Mouse (Mus musculus) forebrain, embryonic 10.5 days (tissue): ENCODE data around the gene Pepd. TPM values are rescaled to one million over a fixed set of nuclear protein-coding genes. Genes with fewer than 3 reads are reported as not detected.

ENCODE experiments used
- DNase-seq: peaks from one replicate; pipeline ENCODE4 v3.0.0-alpha.2; 2017; ENCODE audit warnings: low spot score; ENCODE audit errors: extremely low spot score
- H3K27ac ChIP-seq: fragments of 300-500 bp; sonication (generic); 2 replicates; pipeline ENCODE4 v1.5.1; 2016; ENCODE audit warnings: mild to moderate bottlenecking
- H3K27me3 ChIP-seq: fragments of 300-500 bp; sonication (generic); 2 replicates; pipeline ENCODE4 v1.6.1; 2016; ENCODE audit warnings: mild to moderate bottlenecking; ENCODE audit not compliant: poor library complexity, severe bottlenecking
- H3K36me3 ChIP-seq: fragments of 300-500 bp; sonication (generic); replicated peaks from 2 replicates; pipeline ENCODE4 v1.6.1; 2016; ENCODE audit warnings: mild to moderate bottlenecking, moderate library complexity
- H3K4me1 ChIP-seq: fragments of 300-500 bp; sonication (generic); 2 replicates; pipeline ENCODE4 v1.6.1; 2016
- H3K4me3 ChIP-seq: fragments of 300-500 bp; sonication (generic); 2 replicates; pipeline ENCODE4 v1.5.1; 2016; ENCODE audit warnings: mild to moderate bottlenecking, moderate library complexity
- H3K9me3 ChIP-seq: fragments of 300-500 bp; sonication (generic); 2 replicates; pipeline ENCODE4 v1.6.1; 2016; ENCODE audit warnings: mild to moderate bottlenecking, moderate library complexity
- WGBS: fragments of 180-500 bp; shearing (Covaris S2); methylation state at CpG from one replicate; pipeline ENCODE4 v1.1.7; 2016; 5-methylcytosine and 5-hydroxymethylcytosine counted together
- polyA plus RNA-seq: library from polyadenylated mRNA; unstranded; fragments of >200 nt; fragmentation: Nextera tagmentation; extraction: Ambion mirVana; gene quantifications from 2 replicates; pipeline ENCODE4 v1.2.1, GENCODE M21; 2016

The Pepd gene
- polyA plus RNA-seq, 1 experiment from 2014 or later, result 78.5 TPM

DNA sequence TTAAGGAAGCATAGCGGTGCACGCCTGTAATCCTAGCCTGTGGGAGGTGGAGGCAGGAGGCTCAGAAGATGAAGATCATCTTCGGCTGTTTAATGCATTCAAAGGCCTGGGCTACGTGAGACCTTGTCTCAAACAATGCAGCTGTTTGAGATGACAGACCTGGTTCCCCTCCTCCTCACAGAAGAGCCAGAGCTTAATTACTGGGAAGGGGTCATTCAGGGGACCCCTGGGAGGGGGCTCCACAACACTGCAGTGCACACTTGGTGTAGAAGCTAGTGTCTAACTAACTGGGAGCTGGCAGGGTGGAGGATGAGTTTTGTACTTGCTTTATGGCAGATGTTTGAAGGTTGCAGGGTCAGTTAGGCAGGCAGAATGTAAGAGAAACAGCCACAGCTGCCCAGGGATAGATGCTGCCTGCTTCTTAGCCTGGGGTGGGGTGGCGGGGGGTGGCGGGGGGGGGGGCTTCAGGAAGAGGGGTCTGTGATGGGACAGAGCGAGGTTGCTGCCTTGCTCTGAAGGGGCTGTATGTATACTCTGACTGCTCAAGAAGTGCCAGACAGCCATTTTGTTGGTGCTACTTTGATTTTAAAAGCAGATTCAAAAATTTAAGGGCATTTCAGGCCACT lies 26.6 kb downstream of the Pepd start:
- DNase-seq, result no peak
- Histone ChIP-seq H3K36me3 (peaks cover 49% of the 10 kb centered on the region), H3K9me3 (peaks cover 10% of the 10 kb centered on the region), H3K4me3 (peak overlapping the region; percentile 20; the same call in 1 of the 2 replicates), H3K27me3 (no peaks in the 10 kb centered on the region), H3K4me1 (peaks cover 37% of the 10 kb centered on the region), H3K27ac (peak overlapping the region; percentile 90)
- WGBS, result 14% methylated on average over 7 of the region's 7 CpGs

DNA sequence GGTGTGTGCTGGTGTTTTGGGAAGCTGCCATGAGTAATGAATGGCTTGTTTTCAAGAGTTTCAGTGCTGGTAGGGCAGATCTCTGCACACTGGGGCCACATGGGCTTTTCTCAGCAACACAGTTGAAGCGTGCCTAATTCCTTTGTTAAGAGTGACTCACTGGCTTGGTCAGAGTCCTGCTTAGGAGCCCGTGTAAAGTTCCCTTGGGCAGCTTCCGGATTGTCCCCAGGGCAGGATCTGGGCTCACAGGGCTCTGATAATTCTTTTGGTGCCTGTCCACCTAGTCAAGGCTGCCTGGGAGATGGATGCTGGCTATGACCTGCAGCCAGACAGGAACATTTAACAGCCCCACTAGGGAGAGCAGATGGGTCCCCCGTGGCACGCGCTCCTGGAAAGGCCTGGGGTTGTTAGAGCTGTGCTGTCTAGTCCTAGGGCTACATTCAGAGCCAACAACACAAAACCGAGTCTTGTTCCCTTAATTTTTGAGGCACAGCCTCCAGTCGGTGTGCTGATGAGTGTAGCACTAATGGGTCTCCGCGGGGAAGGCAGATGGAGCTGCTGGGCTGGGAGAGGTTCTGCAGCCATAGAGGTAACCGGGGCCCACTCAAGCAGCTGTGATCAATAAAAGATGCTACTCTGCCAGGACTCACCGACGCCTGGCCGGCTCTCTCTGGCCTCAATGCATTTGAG lies 27.2 kb downstream of the Pepd start:
- DNase-seq, result peak; percentile 64
- peak overlapping the region; percentile 90 for H3K27ac ChIP-seq
- H3K4me1 ChIP-seq, result peaks cover 37% of the 10 kb centered on the region
- no peaks in the 10 kb centered on the region for H3K27me3 ChIP-seq
- WGBS, result 23% methylated on average over 14 of the region's 14 CpGs
- H3K4me3 ChIP-seq, result peak overlapping the region; percentile 20; the same call in 1 of the 2 replicates
- peaks cover 10% of the 10 kb centered on the region for H3K9me3 ChIP-seq
- H3K36me3 ChIP-seq, result peaks cover 46% of the 10 kb centered on the region

DNA sequence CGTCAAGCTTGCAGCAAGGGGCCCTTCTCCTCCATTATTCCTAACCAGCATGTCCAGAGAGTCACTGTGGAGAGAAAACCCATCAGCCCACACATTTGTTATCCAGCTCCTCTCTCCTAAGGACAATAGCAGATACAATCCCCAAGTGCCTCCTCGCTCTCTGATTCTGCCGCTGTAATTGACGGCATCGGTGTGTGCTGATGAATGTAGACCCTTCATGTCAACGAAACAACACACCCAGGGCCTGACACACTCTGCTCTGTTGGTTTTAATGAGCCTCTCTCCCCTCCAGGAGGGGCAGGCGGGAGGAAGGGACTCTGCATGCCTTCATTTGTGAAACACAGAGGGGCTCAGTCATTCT lies 27.8 kb downstream of the Pepd start:
- H3K9me3 ChIP-seq, result peaks cover 10% of the 10 kb centered on the region
- H3K4me3 ChIP-seq, result peak overlapping the region; percentile 20; the same call in 1 of the 2 replicates
- H3K27ac ChIP-seq, result peak overlapping the region; percentile 90
- peak; percentile 53 for DNase-seq
- H3K4me1 ChIP-seq, result peaks cover 37% of the 10 kb centered on the region
- H3K27me3 ChIP-seq, result no peaks in the 10 kb centered on the region
- WGBS, result 20% methylated on average over 7 of the region's 7 CpGs
- peaks cover 44% of the 10 kb centered on the region for H3K36me3 ChIP-seq

DNA sequence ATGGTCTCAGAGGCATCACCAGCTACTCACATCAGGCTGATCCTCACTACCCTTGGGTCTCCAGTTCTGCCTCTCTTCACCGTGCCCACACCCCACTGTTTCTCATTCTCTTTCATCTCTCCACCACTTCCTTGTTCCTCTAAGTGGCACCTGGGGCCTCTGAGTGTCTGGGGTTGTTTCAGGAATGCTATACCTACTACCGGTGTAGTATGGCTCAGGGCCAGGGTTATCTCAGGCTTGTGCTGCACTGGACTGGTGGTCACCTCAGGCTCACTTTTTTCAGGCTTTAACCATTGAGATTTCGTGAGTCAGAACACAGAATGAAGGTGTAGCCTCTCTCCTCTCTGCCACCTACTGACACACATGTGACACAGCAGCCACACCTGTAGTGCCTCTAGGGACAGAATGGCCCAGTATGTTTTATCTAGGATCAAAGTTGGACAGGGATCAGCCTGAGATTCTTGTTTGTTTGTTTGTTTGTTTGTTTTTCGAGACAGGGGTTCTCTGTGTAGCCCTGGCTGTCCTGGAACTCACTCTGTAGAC lies 31.5 kb downstream of the Pepd start:
- peaks cover 31% of the 10 kb centered on the region for H3K36me3 ChIP-seq
- H3K4me1 ChIP-seq, result peaks cover 31% of the 10 kb centered on the region

DNA sequence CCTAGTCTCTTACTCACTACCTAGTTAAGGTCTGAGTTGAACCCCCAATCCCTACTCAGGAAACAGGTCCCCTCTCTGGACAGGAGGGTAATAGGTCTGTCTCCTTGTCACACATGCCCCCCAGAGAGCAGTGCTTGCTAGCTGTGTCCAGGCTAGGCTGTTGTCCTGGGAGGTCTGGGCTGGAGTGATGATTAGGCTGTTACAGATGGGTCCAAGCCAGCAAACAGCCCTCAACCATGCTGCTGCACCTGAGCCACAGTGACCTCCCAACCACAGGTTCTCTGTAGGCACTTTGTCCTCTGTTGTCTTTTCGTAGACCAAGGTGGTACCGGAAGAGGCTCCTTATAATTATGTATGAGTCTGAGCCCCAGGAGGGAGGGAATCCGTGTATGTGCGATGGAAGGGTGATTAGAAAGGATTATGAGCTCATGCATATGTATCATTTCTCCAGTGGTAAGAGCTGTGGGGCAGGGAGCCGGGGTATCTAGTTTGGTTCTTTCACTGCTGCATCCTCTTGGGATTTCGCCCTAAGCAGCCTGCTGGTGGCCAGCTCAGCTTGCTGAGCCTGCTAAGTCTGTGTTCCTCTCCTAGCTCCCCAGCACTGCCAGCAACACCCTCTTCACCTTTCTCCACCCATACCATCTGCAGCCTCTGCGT lies 34.2 kb downstream of the Pepd start:
- peaks cover 8% of the 10 kb centered on the region; the same call in 1 of the 2 replicates for H3K4me1 ChIP-seq
- H3K36me3 ChIP-seq, result peaks cover 31% of the 10 kb centered on the region
- WGBS, result 76% methylated on average over 7 of the region's 7 CpGs
- no peak overlapping the region for H3K4me3 ChIP-seq
- H3K27ac ChIP-seq, result peak overlapping the region; percentile 66; the same call in 1 of the 2 replicates
- no peaks in the 10 kb centered on the region for H3K27me3 ChIP-seq
- H3K9me3 ChIP-seq, result no peaks in the 10 kb centered on the region
- no peak for DNase-seq

More for the DNA sequence above, 31.5 kb downstream of the Pepd start:
- no peak for DNase-seq
- no peaks in the 10 kb centered on the region for H3K9me3 ChIP-seq
- H3K4me3 ChIP-seq, result no peak overlapping the region
- H3K27ac ChIP-seq, result no peak overlapping the region
- WGBS, result 77% methylated on average over 4 of the region's 4 CpGs
- H3K27me3 ChIP-seq, result no peaks in the 10 kb centered on the region

DNA sequence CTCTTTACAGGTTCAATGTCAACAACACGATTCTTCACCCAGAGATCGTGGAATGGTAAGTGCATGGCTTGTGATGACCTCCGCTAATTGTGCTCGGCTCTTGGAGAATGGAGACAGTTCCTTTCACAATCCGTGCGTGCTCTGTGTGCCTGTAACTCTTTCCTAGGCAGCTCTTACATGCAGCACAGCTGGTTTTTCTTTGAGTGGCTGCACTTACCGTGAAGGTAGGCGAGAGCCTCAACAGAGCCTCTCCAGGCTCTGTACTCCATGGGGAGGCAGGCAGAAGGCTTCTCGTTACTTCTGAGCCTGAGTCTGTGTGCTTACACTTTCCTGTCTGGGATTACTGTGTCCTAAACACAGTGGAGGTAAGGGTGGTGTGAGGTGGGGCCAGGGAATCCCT lies 42.4 kb downstream of the Pepd start:
- DNase-seq, result no peak
- WGBS, result 89% methylated on average over 9 of the region's 9 CpGs
- peaks cover 5% of the 10 kb centered on the region; the same call in 1 of the 2 replicates for H3K4me1 ChIP-seq
- H3K4me3 ChIP-seq, result no peak overlapping the region
- peaks cover 14% of the 10 kb centered on the region for H3K36me3 ChIP-seq
- H3K9me3 ChIP-seq, result no peaks in the 10 kb centered on the region
- H3K27ac ChIP-seq, result no peak overlapping the region
- H3K27me3 ChIP-seq, result no peaks in the 10 kb centered on the region

DNA sequence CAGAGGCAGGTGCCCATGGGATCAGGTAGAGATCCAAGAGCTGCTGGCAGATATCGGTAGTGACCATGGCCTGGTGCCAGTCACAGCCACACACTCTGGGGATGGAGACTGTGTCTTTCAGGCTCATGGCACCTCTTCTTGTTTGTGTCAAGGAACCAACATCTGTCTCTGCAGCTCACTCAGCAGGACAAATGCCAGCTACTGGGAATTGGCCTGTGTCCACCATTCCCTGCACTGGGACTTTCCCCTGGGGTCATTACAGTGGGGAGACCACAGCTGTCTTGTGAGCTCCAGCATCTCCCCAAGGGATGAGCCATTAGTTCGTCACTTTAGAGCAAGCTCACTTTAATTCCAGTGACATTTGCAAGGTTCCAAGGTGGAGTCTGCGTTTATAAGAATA lies 43.1 kb downstream of the Pepd start:
- peaks cover 14% of the 10 kb centered on the region for H3K36me3 ChIP-seq
- no peaks in the 10 kb centered on the region for H3K27me3 ChIP-seq
- 91% methylated on average over 3 of the region's 3 CpGs for WGBS
- no peak for DNase-seq
- peaks cover 5% of the 10 kb centered on the region; the same call in 1 of the 2 replicates for H3K4me1 ChIP-seq
- no peaks in the 10 kb centered on the region for H3K9me3 ChIP-seq
- H3K27ac ChIP-seq, result no peak overlapping the region
- no peak overlapping the region for H3K4me3 ChIP-seq

DNA sequence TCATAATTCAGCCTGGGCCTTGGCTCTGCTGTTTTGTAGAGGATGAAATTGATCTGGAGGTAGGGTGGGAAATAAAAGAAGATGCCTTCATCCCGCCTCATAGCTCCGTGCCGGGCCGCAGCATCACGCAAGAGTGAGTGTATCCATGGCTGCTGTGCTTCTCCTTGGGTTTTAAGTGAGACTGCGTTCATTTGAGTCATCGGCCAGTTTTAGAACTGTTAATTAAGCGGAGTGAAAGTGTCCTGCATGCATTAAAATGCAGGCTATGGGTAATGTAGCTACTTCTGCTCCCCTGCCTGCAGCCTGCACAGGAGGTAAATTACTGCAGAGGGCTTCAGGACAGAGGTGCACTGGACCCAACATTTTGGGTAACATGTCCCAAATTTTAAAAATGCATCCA lies 45.0 kb downstream of the Pepd start:
- Histone ChIP-seq H3K4me3 (no peak overlapping the region), H3K9me3 (no peaks in the 10 kb centered on the region), H3K27me3 (no peaks in the 10 kb centered on the region), H3K36me3 (peaks cover 14% of the 10 kb centered on the region), H3K4me1 (peaks cover 5% of the 10 kb centered on the region; the same call in 1 of the 2 replicates), H3K27ac (no peak overlapping the region)
- DNase-seq, result no peak
- WGBS, result 92% methylated on average over 8 of the region's 8 CpGs

DNA sequence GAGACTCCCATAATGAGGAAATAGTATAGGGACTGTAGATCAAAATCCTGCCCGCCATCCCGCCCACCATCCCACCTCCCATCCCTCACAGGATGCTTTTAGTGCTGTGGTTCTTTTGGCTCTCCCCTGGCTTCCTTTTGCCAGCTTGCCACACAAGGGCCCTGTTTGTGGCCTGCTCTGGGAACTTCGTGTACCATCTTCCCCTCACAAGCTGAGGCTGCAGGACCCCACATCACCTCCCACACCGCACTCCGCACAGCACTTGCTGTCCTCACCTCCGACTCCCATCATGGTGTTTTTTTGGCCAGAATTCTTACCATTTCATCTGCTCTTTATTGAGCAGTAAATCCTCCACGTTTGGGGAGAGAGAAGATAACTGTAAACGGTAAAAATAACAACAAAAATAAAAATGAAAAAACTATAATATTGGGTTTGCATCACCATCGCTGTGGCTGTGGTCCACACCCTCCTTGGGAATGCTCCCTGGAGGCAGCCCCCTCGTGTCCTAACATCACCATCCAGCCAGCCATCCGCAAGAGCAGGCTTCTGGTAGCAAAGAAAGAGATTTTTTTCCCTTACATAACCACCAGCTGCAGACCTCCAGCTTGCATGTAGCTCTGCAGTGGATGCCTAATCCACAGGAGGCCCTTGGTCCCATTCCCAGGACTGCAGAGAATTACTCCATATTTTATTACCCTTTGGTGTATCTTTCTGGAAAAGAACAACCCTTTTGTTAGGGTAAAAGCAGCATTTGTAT lies 51.9 kb downstream of the Pepd start:
- H3K4me3 ChIP-seq, result no peak overlapping the region
- 92% methylated on average over 11 of the region's 11 CpGs for WGBS
- H3K4me1 ChIP-seq, result peaks cover 2% of the 10 kb centered on the region
- no peak for DNase-seq
- no peaks in the 10 kb centered on the region; the same call in 1 of the 2 replicates for H3K36me3 ChIP-seq
- no peak overlapping the region for H3K27ac ChIP-seq
- H3K27me3 ChIP-seq, result no peaks in the 10 kb centered on the region
- no peaks in the 10 kb centered on the region for H3K9me3 ChIP-seq

DNA sequence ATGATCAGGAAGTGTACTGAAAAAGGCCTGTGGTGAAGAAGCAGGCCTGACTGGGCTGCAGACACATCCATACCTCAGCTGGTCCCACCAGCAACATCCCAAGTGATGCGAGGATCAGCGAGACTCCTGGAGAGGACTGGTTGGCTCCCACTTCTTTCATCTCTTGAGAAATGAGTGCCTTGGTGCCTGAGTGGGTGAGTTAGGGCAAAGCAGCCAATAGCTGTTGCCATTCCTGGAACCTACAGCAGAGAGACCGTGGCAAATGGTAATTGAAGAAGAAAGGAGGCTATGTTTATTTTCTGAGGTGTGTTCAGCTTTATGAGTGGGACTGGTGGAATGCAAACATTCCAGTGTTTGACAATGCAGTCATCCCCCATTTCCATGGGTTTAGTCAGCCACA lies 55.2 kb downstream of the Pepd start:
- no peak overlapping the region for H3K4me3 ChIP-seq
- peaks cover 6% of the 10 kb centered on the region; the same call in 1 of the 2 replicates for H3K9me3 ChIP-seq
- WGBS, result 90% methylated on average over 3 of the region's 3 CpGs

DNA sequence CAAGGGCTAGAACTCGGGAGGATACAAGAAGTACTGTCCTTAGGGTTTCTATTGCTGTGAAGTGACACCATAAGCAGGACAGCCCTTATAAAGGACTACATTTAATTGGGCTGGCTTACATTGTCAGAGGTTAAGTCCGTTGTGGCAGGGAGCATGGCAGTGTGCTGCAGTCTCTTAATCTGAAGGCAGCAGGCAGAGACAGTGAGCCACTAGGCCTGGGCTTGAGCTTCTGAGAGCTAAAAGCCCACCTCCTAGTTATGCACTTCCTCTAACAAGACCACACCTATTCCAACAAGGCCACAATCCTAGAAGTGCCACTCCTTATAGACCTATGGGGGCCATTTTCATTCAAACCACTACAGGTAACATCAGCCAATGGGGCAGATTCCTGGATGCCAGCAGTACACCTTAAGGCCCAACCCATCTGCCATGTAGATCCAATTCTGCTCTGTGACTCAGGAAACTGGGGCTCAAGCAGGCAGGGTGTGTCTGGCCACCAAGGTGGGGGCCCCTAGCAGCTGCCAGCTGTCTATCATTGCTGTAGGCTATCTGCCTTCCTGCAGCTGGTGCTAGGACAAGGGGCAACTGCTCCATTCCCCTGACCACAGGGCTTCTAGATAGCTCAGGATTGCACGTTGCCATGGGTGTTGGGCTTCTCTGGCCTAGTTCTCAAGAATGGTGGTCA lies 56.7 kb downstream of the Pepd start:
- Histone ChIP-seq H3K4me1 (peaks cover 13% of the 10 kb centered on the region), H3K27ac (no peak overlapping the region), H3K9me3 (peaks cover 6% of the 10 kb centered on the region; the same call in 1 of the 2 replicates), H3K36me3 (peaks cover 29% of the 10 kb centered on the region), H3K27me3 (no peaks in the 10 kb centered on the region), H3K4me3 (no peak overlapping the region)
- DNase-seq, result no peak
- 89% methylated on average over 3 of the region's 3 CpGs for WGBS

More for the DNA sequence above, 55.2 kb downstream of the Pepd start:
- Histone ChIP-seq H3K4me1 (no peaks in the 10 kb centered on the region; the same call in none of the 2 replicates), H3K27me3 (no peaks in the 10 kb centered on the region), H3K27ac (no peak overlapping the region), H3K36me3 (peaks cover 28% of the 10 kb centered on the region)
- DNase-seq, result no peak

DNA sequence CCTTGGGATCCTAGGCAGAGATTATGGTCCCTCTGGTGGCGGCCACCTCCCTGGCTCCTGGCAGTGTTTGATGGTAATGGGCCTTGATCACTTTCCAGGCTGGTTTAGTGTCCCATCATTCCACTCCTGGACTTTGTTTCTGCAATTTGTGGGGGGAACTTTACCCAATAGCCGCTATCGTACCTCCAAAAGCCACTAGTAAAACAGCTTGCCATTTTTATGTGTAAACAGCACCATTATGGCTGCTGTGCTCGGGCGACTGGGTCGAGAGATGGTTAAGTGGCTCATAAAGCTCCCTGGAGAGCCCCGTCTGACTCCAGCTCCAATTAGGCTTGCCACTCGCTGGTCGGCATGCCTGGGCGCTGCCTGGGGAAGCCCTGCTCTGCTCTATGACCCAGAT lies 59.6 kb downstream of the Pepd start:
- 90% methylated on average over 10 of the region's 10 CpGs for WGBS
- Histone ChIP-seq H3K9me3 (peaks cover 6% of the 10 kb centered on the region; the same call in 1 of the 2 replicates), H3K27ac (0 out of 2 replicates have a peak overlapping the region, but pooled peaks have one; percentile 35), H3K4me3 (no peak overlapping the region), H3K27me3 (no peaks in the 10 kb centered on the region), H3K4me1 (peaks cover 16% of the 10 kb centered on the region), H3K36me3 (peaks cover 29% of the 10 kb centered on the region)
- DNase-seq, result no peak
